Mouse (Mus musculus) bone marrow, adult 2 months (tissue): ENCODE data around the gene Slc7a6os.

ENCODE experiments used
- CTCF ChIP-seq: fragments of 200-500 bp; IDR thresholded peaks from 2 replicates; pipeline ENCODE4 v1.5.1; 2011; ENCODE audit warnings: low read length, control low read depth; ENCODE audit not compliant: control insufficient read depth, insufficient read depth
- POLR2A ChIP-seq: fragments of 200-500 bp; IDR thresholded peaks from 2 replicates; pipeline ENCODE4 v1.6.1; 2011; ENCODE audit warnings: low read depth, mild to moderate bottlenecking, control low read depth, low read length, borderline replicate concordance; ENCODE audit not compliant: control insufficient read depth

GRCm38 (mm10) chr8:106232751-106233150, 22.0 kb upstream of the Slc7a6os start:
- TF ChIP-seq CTCF (no peak), POLR2A (no peak)
